Mouse (Mus musculus) right cerebral cortex, postnatal 4 days (tissue): ENCODE data around the gene Dctn3.

Experiments used
- DNase-seq: peaks from one replicate; pipeline ENCODE4 v3.0.0-alpha.2; 2022

The Dctn3 gene

GRCm38 (mm10) chr4:41666646-41667045 lies 56.3 kb downstream of the Dctn3 start:
- no peak for DNase-seq

DNA sequence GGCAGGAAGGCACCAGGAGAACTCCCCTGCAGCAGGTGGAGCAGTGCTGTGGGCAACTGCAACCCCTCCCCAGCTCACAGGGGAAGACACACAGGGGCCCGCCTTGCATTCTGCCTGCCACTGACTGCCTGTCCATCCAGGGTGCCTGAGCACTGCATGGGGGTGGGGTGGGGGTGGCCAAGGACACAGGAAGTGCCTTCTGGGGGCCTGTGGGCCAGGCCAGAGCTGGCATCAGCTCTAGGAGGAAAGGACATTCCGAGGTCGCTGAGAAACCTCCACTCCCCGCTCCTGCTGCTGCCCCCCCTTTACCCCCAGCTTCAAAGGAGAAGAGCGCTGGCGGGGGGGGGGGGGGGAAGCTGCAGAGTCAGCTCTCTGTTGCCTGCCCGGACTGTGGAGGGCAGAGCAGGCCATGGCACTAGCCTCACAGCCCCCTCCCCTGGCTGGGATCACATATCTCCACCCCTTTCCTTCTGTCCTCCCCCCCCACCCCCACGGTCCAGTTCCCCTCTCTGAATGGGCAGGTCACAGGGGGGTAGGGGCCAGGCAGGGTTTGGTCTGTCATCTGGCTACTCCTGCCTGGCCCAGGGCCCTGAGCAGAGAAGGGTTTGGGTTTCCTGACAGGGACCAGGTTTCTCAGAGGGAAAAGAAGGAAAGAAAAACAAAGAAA lies 57.8 kb downstream of the Dctn3 start:
- no peak for DNase-seq
